Mouse (Mus musculus) limb, embryonic 11.5 days (tissue): ENCODE data around the gene Ttn. TPM values are rescaled to one million over a fixed set of nuclear protein-coding genes. Genes with fewer than 3 reads are reported as not detected.

Source experiments
- ATAC-seq: fragments of 200-750 bp; cut with Nextera tagmentation; 2 replicates; pipeline ENCODE4 v1.8.0; 2017; ENCODE audit warnings: low read depth; ENCODE audit not compliant: insufficient number of reproducible peaks, low FRiP score, low TSS enrichment
- DNase-seq: peaks from one replicate; pipeline ENCODE4 v3.0.0-alpha.2; 2015; ENCODE audit warnings: low spot score
- H3K27ac ChIP-seq: fragments of 300-500 bp; sonication (generic); replicated peaks from 2 replicates; pipeline ENCODE4 v1.5.1; 2014; ENCODE audit warnings: low read depth, mild to moderate bottlenecking, low read length
- H3K27me3 ChIP-seq: fragments of 300-500 bp; sonication (generic); 2 replicates; pipeline ENCODE4 v1.6.1; 2014; ENCODE audit warnings: mild to moderate bottlenecking, low read length, mixed read lengths; ENCODE audit not compliant: control insufficient read depth, insufficient read depth
- H3K36me3 ChIP-seq: fragments of 300-500 bp; sonication (generic); 2 replicates; pipeline ENCODE4 v1.6.1; 2014; ENCODE audit warnings: mild to moderate bottlenecking, low read length, moderate library complexity, mixed read lengths; ENCODE audit not compliant: control insufficient read depth, insufficient read depth
- H3K4me1 ChIP-seq: fragments of 300-500 bp; sonication (generic); 2 replicates; pipeline ENCODE4 v1.6.1; 2014; ENCODE audit warnings: low read length, mixed read lengths; ENCODE audit not compliant: control insufficient read depth, insufficient read depth
- H3K4me2 ChIP-seq: fragments of 300-500 bp; sonication (generic); 2 replicates; pipeline ENCODE4 v1.6.1; 2014; ENCODE audit warnings: low read depth, mild to moderate bottlenecking, moderate library complexity; ENCODE audit not compliant: severe bottlenecking
- H3K4me3 ChIP-seq: fragments of 300-500 bp; sonication (generic); 2 replicates; pipeline ENCODE4 v1.5.1; 2014; ENCODE audit warnings: low read depth, low read length
- H3K9ac ChIP-seq: fragments of 300-500 bp; sonication (generic); 2 replicates; pipeline ENCODE4 v1.6.1; 2014; ENCODE audit warnings: mild to moderate bottlenecking, low read length
- H3K9me3 ChIP-seq: fragments of 300-500 bp; sonication (generic); 2 replicates; pipeline ENCODE4 v1.6.1; 2016; ENCODE audit warnings: low read length; ENCODE audit not compliant: control insufficient read depth
- WGBS: fragments of 180-500 bp; shearing (Covaris S2); extraction: QIAGEN DNeasy Blood & Tissue Kit; methylation state at CpG from one replicate; pipeline ENCODE4 v1.1.7; 2014; 5-methylcytosine and 5-hydroxymethylcytosine counted together
- polyA plus RNA-seq: library from polyadenylated mRNA; unstranded; fragments of >200 nt; fragmentation: Nextera tagmentation; extraction: Ambion mirVana; gene quantifications from 2 replicates; pipeline ENCODE4 v1.2.1, GENCODE M21; 2014

The Ttn gene
- polyA plus RNA-seq, 1 experiment from 2014 or later = 7.1 TPM

DNA sequence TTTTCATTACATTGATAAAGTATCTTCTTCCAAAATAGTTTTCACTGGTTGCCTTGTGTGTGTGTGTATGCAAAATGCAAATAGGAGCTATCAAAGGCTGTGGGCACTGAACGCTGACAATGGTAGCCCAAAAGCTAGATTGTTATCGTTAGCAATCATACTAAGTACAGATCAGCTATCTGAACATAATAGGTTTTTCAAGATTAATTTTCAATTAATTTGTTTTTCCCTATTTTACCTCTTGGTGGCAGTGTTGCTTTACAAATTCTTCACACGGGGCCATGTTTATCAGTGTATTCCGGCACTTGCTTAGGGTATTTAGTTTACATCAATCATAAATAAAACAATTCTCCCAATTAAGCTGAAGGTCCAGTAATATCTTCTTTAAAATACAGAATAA lies 11.7 kb downstream of the Ttn start:
- 43% methylated on average over 4 of the region's 4 CpGs for WGBS
- H3K4me2 ChIP-seq = no peak overlapping the region
- H3K9ac ChIP-seq = no peak overlapping the region
- no peaks in the 10 kb centered on the region for H3K9me3 ChIP-seq
- no peak overlapping the region for H3K27ac ChIP-seq
- no peaks in the 10 kb centered on the region for H3K4me1 ChIP-seq
- H3K27me3 ChIP-seq = no peaks in the 10 kb centered on the region
- H3K36me3 ChIP-seq = no peaks in the 10 kb centered on the region
- H3K4me3 ChIP-seq = no peak overlapping the region
- ATAC-seq (no peak), DNase-seq (no peak)

DNA sequence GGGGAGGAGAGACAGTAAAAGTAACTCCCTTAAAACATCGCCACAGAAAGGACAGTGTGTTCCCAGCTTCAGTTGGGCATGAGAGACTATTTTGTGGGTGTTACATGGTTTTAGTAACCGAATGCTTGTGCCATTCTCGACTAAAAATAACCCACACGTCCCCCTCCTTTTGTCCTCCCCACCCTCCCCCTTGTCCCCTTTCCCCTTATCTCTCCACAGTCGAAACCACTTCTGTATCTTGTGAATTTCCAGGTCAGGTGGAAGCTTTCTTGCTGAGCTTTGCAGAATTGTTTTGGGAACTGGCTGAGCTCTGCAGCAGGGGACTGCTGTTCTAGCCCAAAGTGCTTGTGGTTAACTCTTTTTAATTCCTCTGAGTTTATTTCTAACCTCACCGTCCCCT lies 12.1 kb downstream of the Ttn start:
- Histone ChIP-seq H3K27me3 (no peaks in the 10 kb centered on the region), H3K36me3 (no peaks in the 10 kb centered on the region), H3K4me3 (no peak overlapping the region), H3K9me3 (no peaks in the 10 kb centered on the region), H3K9ac (no peak overlapping the region), H3K4me1 (no peaks in the 10 kb centered on the region), H3K4me2 (no peak overlapping the region), H3K27ac (no peak overlapping the region)
- ATAC-seq = no peak
- 72% methylated on average over 6 of the region's 6 CpGs for WGBS
- DNase-seq = no peak

DNA sequence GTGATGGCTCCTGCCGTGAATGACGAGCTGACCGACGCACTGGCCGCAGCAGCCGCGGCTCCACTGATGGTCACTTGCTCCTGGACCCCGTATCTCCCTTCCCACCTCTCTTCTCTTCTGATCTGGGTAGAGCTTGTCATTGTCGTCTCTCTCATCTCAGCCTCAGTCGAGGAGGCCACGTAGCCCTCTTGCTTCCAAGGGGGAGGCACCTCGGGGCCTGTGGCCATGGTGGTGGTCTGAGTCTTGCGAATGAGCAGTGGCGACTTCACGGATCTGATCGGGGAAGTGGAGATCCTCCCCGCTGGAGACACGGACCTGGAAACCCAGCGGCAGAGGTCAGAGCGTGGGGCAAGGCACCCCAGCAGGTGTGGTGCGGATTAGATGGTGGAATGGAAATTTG lies 12.7 kb downstream of the Ttn start:
- Histone ChIP-seq H3K9ac (no peak overlapping the region), H3K4me2 (no peak overlapping the region), H3K4me3 (no peak overlapping the region), H3K27ac (no peak overlapping the region), H3K27me3 (no peaks in the 10 kb centered on the region), H3K9me3 (no peaks in the 10 kb centered on the region), H3K36me3 (no peaks in the 10 kb centered on the region), H3K4me1 (no peaks in the 10 kb centered on the region)
- no peak for DNase-seq
- 82% methylated on average over 21 of the region's 21 CpGs for WGBS
- no peak for ATAC-seq

DNA sequence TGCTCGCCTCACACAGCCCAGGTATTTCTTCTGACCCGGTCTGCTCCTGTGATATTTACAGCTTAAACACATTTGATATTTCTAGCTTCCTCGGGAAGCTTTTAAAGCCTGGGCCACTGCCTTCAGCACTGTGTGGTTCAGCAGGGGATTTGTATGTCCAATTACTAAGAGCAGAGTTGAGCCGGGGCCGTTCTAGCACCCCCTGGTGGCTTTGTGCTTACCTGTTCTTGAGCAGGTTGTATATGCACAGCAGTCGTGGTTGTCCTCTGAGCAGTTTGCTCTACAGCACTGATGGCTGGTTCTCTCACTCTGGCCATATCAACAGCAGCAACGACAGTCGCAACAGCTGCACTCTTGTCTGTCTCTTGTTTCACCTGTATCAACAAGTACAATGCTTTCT lies 13.4 kb downstream of the Ttn start:
- Histone ChIP-seq H3K9me3 (no peaks in the 10 kb centered on the region), H3K4me1 (no peaks in the 10 kb centered on the region), H3K27ac (no peak overlapping the region), H3K27me3 (no peaks in the 10 kb centered on the region), H3K4me2 (no peak overlapping the region), H3K9ac (no peak overlapping the region), H3K36me3 (no peaks in the 10 kb centered on the region), H3K4me3 (no peak overlapping the region)
- DNase-seq (peak; percentile 89), ATAC-seq (peak; percentile 79; the same call in 1 of the 2 replicates)
- WGBS = 26% methylated on average over 8 of the region's 8 CpGs

DNA sequence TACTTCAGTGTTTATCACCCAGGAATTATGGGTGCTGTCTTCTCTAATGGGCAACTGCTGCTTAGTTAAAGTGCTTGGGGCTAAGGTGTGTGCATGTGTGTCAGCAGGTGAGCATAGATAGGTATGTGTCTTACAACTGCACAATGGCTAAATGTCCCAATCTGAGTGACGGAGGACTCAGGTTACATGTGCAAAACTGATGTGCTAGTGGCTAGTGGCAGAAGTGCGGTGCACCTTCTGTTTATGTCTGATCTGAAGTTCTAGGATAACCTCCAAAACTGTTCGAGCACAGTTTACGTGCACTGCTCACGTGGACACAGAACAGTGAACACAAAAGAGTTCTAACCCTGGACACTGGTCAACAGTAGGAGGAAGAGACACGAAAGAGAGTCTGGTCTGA lies 15.8 kb downstream of the Ttn start:
- Histone ChIP-seq H3K27ac (no peak overlapping the region), H3K9ac (no peak overlapping the region), H3K4me1 (no peaks in the 10 kb centered on the region), H3K4me3 (no peak overlapping the region), H3K4me2 (no peak overlapping the region), H3K27me3 (no peaks in the 10 kb centered on the region), H3K36me3 (no peaks in the 10 kb centered on the region), H3K9me3 (no peaks in the 10 kb centered on the region)
- 95% methylated on average over 6 of the region's 6 CpGs for WGBS
- ATAC-seq = no peak
- DNase-seq = no peak

DNA sequence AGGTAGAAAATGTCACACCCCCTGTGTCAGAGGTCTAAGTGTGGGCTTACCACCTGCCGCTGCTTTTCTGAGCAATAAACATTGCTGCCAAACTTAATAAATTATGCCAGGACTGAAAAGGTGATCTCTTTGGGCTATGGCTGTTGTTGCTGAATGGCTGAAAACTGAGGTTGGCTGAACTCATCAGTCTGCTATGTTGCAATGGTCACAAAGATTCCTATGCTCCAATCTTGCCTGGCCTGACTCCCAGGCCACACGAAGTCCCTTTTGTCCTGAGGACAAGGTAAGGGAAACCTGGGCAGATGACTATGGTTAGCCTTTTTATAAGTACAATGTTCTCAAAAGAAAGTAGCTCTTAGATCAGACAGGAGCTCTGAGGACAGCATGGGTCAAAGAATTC lies 16.3 kb downstream of the Ttn start:
- Histone ChIP-seq H3K27ac (no peak overlapping the region), H3K4me1 (no peaks in the 10 kb centered on the region), H3K4me3 (no peak overlapping the region), H3K9ac (no peak overlapping the region), H3K4me2 (no peak overlapping the region), H3K27me3 (no peaks in the 10 kb centered on the region), H3K36me3 (no peaks in the 10 kb centered on the region), H3K9me3 (no peaks in the 10 kb centered on the region)
- no peak for ATAC-seq
- DNase-seq = no peak
- 74% methylated on average over 2 of the region's 2 CpGs for WGBS

DNA sequence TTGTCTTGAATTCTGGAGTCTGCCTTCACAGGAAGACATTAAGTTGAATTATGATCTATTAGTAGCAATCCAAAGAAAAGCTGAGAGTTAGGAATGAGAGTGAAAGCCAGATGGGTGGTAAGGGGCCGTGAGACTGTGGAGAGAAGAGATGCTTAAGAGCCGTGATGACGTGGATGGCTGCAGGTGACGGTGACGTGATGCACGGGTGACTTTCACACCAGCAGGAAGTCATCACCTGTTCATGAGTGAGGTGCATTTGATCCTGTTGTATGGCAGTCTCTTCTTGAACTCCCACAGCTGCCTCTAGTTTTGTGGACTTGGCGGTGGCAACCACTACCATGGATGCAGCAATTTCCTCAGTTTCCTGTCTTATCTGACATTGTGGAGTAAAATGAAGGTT lies 16.8 kb downstream of the Ttn start:
- no peak overlapping the region for H3K4me3 ChIP-seq
- H3K4me2 ChIP-seq = no peak overlapping the region
- H3K27ac ChIP-seq = no peak overlapping the region
- DNase-seq (no peak), ATAC-seq (no peak)
- no peaks in the 10 kb centered on the region for H3K4me1 ChIP-seq
- no peaks in the 10 kb centered on the region for H3K36me3 ChIP-seq
- H3K9ac ChIP-seq = no peak overlapping the region
- no peaks in the 10 kb centered on the region for H3K27me3 ChIP-seq
- WGBS = 80% methylated on average over 7 of the region's 7 CpGs
- no peaks in the 10 kb centered on the region for H3K9me3 ChIP-seq

DNA sequence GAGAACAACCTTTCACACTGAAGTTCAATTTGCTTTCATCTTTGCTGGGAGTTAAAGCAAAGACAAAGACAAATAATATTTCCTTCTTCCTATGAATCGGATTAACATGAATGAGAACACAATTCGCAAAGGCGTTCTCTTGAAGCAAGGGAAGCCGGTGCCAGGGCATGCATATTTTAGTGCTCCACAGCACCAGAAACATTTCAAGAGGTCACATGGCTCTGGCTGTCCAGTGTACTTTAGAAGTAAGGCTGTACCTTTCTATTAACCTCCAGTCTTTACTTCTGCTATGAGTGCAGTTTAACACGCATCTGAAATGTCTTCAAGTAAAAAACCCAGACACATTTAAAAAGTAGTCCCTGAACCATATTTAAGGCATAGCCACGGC lies 20.3 kb downstream of the Ttn start:
- Histone ChIP-seq H3K27me3 (no peaks in the 10 kb centered on the region), H3K36me3 (no peaks in the 10 kb centered on the region), H3K4me2 (no peak overlapping the region), H3K4me3 (no peak overlapping the region), H3K9ac (no peak overlapping the region), H3K9me3 (no peaks in the 10 kb centered on the region), H3K4me1 (no peaks in the 10 kb centered on the region), H3K27ac (no peak overlapping the region)
- ATAC-seq = no peak
- no peak for DNase-seq
- 89% methylated on average over 6 of the region's 6 CpGs for WGBS

DNA sequence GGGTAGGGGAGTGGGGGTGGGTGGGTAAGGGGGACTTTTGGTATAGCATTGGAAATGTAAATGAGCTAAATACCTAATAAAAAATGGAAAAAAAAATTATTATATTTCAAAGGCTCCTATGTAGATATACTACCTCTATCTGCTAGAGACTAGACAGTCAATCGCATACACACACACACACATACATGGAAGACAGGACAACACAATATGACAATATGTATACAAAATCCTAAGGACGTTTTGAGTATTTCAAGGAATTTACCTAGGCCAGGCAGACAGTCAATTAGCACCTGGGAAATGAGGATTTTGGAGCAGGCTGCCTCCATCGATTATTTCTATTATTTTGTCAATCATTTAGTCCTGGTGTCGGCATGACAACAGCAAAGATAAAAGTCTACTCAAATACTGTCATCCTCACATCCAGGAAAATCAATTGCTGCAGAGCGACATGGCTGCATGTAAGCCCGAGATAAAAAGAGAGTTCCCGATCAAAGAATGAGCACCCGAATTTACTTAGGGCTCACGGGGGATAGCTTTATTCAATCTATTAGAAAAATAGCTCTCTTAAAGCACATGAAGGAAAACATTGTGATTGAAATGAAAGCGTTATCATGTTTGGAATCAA lies 20.8 kb downstream of the Ttn start:
- Histone ChIP-seq H3K36me3 (no peaks in the 10 kb centered on the region), H3K4me1 (no peaks in the 10 kb centered on the region), H3K27me3 (no peaks in the 10 kb centered on the region), H3K9me3 (no peaks in the 10 kb centered on the region), H3K4me3 (no peak overlapping the region), H3K9ac (no peak overlapping the region), H3K27ac (no peak overlapping the region), H3K4me2 (no peak overlapping the region)
- WGBS = 92% methylated on average over 10 of the region's 10 CpGs
- no peak for DNase-seq
- no peak for ATAC-seq
